Mouse (Mus musculus): ENCODE results near the gene Zbtb38.
"Not testable (repeated sequence)": the region's sequence is repeated elsewhere in the genome, so short reads cannot be mapped to it uniquely, and the experiment has no call there.

Zbtb38 gene

DNA sequence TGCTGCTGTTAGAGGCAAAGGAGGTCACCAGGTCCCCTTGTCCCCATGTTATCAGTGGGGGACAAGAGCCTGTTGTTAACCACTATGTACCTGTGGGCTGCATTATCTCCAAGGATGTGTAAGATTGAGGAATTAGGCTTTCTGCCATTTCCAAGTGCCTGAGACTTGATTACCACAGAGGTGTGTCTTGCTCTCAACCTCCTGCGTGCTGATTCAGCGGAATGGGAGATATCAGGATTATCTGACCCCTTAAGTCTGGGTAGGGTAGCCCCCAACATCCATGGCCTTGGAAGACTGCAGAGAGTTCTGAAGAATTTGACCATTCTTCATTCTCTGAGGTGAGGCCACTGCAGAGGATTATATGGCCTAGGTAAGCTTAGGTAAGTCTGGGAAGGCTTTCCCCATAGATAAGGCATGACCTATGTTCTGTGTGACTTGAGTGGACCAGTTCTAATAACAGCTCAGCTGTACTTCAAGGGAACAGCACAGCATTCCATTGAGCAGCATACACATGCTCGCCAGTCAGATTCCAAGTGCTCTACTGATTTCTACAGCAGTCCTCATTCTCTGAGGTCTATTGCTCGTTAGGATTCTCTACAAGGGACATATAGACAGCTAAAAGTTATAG, 68.4 kb downstream of the Zbtb38 start:
- DNase-seq (ENCODE audit: low spot score in 2 of 2): no peak

DNA sequence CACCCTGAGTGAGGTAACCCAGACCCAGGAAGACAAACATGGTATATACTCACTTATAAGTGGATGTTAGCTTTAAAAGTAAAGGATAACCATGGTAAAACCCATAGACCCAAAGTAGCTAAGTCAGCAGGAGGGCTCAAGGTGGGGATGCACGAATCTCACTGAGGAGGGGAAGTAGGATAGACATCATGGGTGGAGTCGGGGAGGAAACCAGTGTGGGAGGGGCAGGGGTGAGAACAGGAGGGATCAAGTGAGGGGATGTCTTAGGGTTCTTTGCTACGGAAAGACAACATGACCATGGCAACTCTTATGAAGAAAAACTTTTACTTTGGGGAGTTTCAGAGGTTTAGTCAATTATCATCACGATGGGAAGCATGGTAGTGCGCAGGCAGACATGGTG, 74.0 kb downstream of the Zbtb38 start:
- DNase-seq (ENCODE audit: low spot score in 2 of 2): no peak

DNA sequence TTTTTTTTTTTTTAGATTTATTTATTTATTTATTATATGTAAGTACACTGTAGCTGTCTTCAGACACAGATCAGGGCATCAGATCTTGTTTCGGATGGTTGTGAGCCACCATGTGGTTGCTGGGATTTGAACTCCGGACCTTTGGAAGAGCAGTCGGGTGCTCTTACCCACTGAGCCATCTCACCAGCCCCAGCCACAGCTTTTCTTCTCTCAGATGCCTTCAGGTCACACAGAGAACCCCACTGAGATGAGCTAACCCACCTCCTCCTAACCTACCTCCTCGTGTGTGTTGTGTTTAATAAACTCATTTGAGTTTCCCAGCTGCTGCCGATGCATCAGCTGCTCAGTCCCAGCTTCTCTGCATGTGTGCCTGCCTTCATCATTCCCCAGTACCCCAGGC, 74.9 kb downstream of the Zbtb38 start:
- peak in 1 of 2 experiments; percentile 51 for DNase-seq (ENCODE audit: low spot score in 2 of 2)

DNA sequence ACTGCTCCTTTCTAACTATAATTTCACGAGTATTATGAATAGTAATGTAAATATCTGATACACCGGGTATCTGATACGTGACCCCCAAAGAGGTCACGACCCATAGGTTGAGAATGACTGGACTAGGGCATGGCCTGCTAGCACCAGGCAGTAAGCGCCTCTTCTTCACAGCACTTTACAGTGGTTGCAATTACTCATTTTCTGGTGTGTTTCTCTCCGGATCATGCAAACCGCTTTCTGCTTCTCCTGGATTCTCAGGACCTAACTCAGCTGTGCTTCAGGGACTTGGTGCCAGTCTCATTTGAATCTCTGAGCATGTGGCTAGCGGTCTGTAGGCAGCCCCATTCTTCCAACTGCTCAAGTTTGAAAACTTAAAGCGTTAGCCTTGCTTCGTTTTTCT, 76.0 kb downstream of the Zbtb38 start:
- DNase-seq (ENCODE audit: low spot score in 2 of 2): peak in 1 of 2 experiments; percentile 44

DNA sequence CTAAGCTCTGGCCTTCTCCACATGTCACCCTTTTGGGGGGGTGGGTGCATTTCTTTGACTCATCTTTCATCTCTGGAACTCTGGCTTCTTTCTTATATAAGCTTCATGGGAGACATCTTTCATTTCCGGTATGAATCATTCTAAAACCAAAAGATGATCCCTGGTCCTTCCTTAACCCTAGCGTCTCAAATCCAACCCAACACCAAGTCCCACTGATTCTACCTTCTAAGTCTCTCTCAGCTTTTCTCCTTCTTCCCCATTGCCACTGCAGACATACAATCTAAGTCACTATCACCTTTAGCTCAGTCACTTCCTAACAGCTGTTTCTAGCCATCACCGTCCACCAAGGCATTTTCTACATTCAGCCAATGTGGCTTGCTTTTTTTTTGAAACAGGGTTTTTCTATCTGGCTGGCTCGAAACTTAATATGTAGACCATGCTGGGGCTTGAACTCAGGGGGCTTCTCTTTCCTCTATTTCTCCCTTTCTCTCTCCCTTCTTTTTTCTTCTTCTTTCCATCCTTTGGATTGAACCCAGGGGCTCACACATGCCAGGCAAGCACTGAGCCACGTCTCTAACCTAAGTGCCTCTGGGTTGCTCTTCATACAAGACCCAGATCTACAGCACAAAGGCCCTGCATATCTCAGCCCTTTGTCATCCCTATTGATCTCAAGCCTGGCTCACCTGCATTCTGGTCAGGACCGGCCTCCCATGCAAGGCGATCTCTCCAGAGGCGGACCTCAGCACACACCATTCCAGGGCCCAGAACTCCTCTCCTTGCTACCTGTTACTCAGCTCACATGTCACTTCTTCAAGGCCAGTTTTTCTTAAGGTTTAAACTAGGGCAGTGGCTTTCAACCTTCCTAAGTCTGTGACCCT, 76.6 kb downstream of the Zbtb38 start:
- DNase-seq (ENCODE audit: low spot score in 2 of 2): peak in 1 of 2 experiments; percentile 50

DNA sequence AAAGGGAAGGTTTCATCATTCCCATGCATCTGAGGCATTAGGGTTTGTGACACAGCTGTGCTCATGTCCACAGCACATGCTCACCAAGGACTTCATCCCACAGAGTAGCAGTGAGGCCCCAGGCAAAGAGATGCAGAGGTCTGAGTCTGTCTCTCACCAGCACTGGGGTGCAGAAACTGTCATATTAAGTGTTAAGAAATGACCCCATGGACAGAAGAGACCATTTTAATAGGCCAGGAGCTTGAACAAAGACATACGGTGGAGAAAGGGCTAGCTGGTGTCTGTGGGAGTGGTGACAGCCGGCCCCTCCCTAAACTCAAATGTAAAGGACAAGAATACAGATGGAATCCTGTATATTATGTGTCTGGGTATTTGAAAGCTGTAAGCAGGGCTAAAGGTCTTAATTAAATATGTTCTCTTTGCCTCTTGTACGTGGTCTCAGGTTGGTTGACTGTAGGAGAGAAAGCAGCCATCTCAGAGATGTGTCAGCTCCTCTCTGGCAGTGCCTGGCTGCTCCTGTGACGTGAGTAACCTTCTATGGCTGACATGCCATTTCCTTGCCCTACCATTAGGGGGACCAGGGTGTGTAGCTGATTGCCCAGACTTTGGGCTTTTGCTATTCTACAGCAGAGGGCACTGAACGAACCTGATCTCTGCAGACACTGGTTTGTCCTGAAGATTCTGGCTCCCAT, 77.4 kb downstream of the Zbtb38 start:
- DNase-seq (ENCODE audit: low spot score in 2 of 2): peak; percentile 53 to 69

DNA sequence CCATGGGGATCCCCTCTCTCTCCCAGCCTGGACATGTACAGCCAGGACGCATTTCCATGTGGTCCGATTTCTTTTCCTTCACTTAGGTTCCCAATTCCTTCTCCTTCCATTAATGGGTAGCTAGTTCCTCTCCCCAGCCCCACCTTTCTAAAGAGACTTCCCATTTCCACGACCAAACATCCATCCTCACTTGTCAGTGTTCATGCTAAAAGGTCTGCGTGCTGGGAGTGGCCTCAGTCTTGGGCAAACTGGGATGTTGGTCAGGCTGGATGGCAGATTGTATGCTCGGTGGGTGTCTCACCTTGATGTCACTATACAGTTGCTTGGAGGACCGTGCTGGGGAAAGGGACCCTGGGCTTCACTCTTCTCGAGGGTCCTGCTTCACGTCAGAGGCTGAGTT, 78.3 kb downstream of the Zbtb38 start:
- DNase-seq (ENCODE audit: low spot score in 2 of 2): peak in 1 of 2 experiments; percentile 56

DNA sequence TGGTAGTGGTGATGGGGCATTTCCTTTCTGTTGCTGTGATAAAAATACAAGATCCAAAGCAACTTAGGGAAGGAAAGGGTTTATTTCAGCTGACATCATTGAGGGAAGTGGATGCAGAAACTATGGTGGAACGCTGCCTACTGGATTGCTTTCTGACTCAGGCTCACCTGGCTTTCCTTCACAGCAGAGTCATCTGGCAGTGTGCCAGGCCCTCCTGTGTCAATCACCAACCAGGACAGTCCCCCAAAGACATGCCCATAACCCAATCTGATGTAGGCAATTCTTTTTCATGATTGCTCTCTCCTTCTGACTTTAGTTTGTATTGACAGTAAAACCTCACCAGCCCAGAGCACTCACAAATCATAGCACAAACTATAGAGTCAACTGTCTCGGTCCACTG, 80.2 kb downstream of the Zbtb38 start:
- no peak for DNase-seq (ENCODE audit: low spot score in 2 of 2)

DNA sequence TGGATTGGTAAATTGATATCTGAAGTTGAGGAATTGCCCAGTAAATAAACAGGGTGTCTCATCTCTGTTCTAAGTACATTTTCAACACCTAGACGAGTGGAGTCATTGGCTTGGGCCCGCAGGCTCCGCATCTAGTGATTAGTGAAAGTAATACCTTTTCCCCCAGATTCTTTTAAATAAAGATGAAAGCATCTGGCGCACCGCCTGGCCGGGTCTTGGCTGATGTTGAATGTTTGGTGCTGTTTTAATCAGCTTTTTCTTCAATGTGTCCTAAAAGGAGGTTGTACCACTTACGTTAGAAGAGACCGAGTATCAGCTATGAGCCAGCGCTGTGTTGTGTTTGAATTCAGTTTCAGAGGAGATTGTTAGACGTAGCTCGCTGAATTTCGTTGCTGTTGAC, 81.4 kb downstream of the Zbtb38 start:
- DNase-seq (ENCODE audit: low spot score in 2 of 2): no peak

DNA sequence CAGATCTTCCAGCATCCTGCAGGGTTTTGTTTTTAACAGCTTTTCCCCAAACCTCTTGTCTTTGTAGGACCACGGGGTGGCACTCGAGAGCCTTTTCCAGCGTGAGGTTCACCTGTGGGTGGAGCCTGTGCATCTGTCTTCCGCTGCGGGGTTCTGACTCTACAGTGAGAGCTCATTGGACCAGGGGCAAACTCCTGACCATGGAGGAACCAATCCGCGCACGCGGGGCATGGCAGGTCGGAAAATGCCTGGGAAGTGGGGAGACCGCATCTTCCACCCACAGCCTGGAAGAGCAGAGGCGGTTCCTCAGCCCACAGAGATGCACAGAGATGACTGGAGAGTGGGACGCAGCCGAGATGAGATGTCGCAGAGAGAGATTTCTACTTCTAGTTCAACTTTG, 82.8 kb downstream of the Zbtb38 start:
- DNase-seq (ENCODE audit: low spot score in 2 of 2): peak; percentile 89 to 92

DNA sequence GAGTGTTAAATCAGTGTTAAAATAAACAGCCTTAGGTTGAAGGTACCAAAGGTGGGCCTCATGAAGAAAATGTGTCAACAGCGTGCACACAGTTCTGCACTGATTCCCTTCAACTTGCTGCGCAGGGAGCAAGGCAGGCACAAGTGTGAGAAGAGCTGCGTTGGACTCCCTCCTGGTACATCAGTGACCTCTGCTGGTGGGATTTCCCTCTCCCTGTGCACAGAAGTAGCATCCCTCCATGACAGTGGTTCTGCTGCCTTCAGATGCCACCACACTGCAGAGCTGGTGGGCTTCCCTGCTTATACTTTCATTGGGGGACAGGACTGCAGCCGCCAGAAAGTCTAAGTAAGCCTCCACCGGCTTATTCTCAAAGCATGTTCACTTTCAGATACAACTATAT, 84.0 kb downstream of the Zbtb38 start:
- peak; percentile 60 to 79 for DNase-seq (ENCODE audit: low spot score in 2 of 2)

DNA sequence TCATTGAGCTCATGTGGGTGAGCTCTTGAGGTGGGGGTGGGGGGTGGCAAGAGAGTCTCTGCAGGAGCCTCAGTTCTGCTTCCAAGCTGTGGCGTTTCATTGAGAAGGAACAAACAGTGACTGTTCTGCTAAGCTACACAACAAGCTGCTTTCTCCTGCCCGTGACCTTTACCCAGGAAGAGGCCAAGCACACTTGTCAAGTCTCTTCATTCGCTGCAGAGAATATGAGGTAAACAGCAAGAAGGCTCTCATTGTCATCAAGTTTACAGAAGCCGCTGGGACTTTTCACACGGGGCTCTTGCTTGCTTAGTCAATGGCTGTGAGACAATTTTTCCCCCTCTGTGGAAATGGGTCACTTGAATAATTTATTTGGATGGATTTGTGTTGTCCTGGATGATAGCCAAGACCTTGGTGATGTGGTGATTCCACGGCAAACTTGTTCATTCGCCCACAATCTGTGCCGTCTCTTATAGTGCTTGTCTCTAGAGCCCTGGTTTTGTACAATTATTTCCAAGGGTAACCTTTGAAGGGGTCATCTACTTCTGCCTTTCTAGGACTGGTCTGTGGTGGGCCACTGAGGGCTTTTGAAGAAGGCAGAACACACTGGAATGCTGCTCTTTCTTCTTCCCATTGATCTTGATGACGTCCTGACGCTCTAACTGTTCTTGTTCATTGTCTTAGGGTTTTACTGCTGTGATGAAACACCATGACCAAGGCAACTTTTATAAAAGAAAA, 92.0 kb downstream of the Zbtb38 start:
- DNase-seq (ENCODE audit: low spot score in 2 of 2): no peak

DNA sequence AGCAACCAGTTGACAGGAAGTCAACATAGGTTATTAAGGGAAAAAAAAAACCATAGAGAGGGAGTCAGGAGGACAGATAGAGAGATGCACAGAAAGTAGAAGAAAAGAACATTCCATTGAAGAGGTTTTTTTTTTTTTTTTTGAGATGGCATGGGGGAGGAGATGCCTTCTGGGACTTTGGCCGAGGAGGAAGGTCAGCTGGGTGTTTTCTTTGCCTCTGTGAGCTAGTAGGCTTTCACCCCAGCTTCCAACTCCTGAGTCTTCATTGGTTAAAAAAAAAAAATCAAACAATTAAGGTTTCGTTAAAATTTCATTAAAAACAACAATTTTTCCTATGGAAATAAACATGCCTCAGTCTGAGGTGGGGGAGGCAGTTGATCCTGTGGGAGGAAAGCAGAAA, 92.8 kb downstream of the Zbtb38 start:
- DNase-seq (ENCODE audit: low spot score in 2 of 2): no peak

DNA sequence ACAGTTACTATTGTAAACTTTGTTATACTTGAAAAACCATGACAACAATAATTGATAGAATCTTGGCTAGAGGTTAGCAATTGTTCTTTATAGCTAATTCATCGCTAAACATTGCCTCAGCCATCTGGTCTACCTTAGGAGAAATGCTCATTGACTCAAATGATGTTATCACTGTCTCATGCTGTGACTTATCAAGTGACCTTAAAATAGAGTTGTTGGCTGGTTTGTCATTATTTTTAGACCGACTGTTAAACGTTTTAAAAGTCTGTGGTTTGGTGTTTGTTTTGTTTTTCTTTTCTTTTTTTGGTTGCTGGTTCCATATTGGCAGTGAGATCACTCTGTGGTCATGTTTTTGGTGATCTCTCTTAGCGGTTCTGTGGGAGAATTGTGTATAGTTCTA, 99.1 kb downstream of the Zbtb38 start:
- no peak for DNase-seq (ENCODE audit: low spot score in 2 of 2)

DNA sequence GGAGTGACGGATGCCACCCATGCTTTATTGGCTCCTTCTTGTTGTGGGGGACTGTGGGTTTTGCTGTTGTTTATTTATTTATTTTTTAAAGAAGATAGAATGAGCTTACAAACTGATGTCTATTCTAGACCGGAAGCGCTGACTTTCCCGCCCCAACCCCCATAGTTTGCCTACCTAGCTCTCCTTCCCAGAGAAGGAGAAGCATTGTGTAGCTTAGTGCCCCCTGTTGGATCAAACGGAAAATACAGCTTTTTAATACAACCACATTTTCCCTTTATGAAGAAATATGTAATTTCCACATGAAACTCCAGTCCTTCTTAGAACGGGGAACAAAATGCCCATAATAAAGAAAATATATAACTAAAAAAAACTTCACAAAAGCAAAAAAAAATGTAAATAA, 99.9 kb downstream of the Zbtb38 start:
- DNase-seq (ENCODE audit: low spot score in 2 of 2): no peak

DNA sequence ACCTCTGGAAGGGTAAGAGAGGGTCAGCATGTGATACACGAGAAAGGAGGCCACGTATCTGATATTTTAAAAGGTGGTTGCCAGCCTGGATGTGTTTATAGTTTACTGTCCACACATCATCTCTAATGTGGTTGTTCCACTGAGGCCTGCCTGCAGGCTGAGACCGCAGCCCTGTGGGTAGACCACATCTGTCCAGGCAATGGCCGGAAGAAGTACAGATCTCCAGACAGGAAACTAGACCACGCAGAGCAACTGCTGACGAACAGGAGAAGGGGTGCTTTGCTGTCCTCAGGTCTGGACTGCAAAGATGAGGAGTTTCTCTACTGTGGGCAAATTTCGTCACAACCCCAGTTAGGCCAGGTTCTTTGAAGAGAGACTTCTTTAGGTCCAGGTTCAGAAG, 101.8 kb downstream of the Zbtb38 start:
- no peak for DNase-seq (ENCODE audit: low spot score in 2 of 2)

DNA sequence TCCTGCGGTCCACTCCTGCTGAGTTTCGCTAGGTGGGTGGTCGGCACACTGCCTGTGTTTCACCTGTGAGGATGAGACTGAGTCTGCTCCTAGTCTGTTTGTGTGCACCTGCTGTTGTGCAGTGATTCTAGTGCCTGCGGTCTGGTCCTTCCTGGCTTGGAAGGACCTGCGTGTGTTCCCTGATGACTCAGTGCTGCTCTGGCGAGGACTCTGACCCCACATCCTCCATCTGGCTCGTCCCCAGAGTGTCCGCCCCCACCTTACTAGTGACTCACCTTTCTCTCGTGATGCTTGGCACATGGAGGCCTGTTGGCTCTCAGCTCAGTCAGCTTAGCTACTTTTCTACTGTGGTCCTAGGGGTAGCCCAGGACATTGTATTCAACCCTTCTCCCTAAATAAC, 102.7 kb downstream of the Zbtb38 start:
- DNase-seq (ENCODE audit: low spot score in 2 of 2): no peak

DNA sequence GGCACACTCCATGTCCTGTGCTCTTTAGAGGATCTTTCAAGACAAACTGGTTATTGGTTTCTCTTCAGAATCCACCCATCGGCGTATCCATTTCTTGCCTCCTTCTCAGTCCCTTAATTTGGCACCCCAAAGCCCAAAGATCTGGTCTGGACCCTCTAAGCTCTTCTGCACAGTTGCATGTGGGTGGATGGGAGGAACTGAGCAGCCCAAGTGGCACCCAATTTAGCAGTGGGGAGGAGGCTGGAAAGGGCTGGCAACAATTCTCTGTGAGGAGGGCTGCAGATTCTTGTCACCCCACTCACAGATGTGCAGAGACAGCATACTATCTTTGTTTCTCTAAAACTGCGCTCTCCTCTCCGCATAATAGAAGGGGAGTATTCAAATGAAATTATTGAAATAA, 103.3 kb downstream of the Zbtb38 start:
- no peak for DNase-seq (ENCODE audit: low spot score in 2 of 2)

DNA sequence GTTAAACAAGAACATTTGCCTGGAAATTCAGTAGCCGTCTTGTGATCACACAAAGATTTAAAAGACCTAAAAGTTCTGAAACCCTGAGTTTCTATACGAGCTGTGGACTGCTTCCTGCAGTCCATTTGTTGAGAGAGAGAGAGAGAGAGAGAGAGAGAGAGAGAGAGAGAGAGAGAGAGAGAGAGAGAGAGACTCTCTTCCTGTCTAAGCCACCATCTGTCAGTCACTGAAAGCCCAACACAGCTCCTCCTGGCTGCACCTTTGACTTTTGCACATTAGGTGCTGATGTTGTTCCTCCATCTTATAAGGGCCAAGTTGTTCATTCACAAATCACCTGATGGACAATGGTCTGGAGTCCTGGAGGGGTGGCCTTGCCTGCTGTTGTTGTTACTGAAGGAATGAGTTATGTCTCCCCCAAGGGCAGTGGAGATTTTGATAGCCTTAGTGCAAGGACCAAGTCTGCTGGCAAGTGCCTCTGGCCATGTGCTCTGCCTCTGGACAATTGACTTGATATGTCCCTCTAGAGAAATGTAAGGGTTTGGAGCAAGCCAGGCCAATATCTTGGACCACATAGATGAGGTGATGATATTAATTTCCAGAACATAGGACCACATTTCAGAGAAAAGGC, 105.8 kb downstream of the Zbtb38 start:
- DNase-seq (ENCODE audit: low spot score in 2 of 2): no peak

DNA sequence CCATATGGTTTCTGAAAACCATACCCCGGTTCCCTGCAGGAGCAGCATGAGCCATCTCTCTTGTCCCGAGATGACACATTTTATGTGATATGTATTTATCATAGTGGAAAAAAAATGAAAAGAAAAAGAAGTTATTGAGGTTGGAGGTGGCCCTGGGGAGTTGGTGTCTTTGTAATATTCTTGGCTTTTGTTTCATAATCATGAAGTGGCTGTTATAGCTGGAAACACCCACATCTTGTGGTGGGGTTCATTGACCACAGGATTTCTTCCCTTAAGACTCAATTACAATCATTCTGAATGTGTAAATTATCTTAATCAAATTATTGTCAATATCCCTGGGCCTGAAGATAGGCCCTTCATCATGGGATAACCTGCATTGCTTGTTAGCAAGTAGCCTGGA, 107.8 kb downstream of the Zbtb38 start:
- DNase-seq (ENCODE audit: low spot score in 2 of 2): no peak

DNA sequence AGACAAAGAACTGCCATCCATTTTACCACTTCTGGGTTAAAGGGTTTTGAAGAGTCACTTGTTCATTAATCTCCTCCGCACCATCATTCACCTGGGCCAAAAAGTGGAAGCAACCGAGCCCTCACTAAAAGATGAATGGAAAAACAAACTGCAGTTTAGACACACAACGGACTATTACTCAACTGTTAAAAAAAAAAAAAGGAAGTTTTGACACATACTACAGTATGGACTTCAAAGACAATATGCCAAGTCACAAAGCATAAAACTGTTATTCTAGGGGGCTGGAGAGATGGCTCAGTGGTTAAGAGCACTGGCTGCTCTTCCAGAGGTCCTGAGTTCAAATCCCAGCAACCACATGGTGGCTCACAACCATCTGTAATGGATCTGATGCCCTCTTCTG, 108.6 kb downstream of the Zbtb38 start:
- not testable (repeated sequence) for DNase-seq (ENCODE audit: low spot score in 2 of 2)

DNA sequence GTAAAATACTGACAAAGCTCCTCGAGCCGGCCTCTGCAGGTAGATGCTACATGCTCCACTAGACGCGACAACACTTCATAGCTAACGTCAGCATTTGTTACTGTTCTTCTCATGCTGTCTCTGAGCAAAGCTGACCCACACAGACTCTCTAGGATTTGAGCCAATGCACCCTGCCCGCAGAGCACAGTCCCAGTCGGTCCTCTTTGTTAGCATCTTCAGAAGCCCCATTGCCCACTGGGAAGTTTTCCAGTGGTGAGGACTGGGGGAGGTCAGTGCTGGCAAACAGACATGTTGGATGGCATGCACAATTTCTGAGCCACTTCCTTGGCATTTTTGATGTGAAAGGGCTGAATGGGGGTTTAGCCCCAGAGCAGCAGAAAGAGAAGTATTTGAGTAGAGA, 113.2 kb downstream of the Zbtb38 start:
- no peak for DNase-seq (ENCODE audit: low spot score in 2 of 2)

Measured in spleen, postnatal 4 days (tissue).